Mouse (Mus musculus) midbrain, embryonic 12.5 days (tissue): ENCODE data around the gene Pum2. TPM values are rescaled to one million over a fixed set of nuclear protein-coding genes. Genes with fewer than 3 reads are reported as not detected.

ENCODE experiments used
- ATAC-seq: fragments of 200-750 bp; cut with Nextera tagmentation; 2 replicates; pipeline ENCODE4 v1.8.0; 2017; ENCODE audit warnings: low read depth, moderate TSS enrichment, moderate library complexity; ENCODE audit not compliant: low FRiP score
- H3K27ac ChIP-seq: fragments of 300-500 bp; sonication (generic); replicated peaks from 2 replicates; pipeline ENCODE4 v1.5.1; 2016; ENCODE audit warnings: mild to moderate bottlenecking
- H3K27me3 ChIP-seq: fragments of 300-500 bp; sonication (generic); 2 replicates; pipeline ENCODE4 v1.6.1; 2016; ENCODE audit warnings: mild to moderate bottlenecking
- H3K36me3 ChIP-seq: fragments of 300-500 bp; sonication (generic); 2 replicates; pipeline ENCODE4 v1.6.1; 2016
- H3K4me1 ChIP-seq: fragments of 300-500 bp; sonication (generic); 2 replicates; pipeline ENCODE4 v1.6.1; 2016
- H3K4me2 ChIP-seq: fragments of 300-500 bp; sonication (generic); replicated peaks from 2 replicates; pipeline ENCODE4 v1.6.1; 2016; ENCODE audit warnings: mild to moderate bottlenecking, moderate library complexity
- H3K4me3 ChIP-seq: fragments of 300-500 bp; sonication (generic); 2 replicates; pipeline ENCODE4 v1.5.1; 2016; ENCODE audit warnings: mild to moderate bottlenecking
- H3K9ac ChIP-seq: fragments of 300-500 bp; sonication (generic); replicated peaks from 2 replicates; pipeline ENCODE4 v1.6.1; 2016; ENCODE audit warnings: mild to moderate bottlenecking, moderate library complexity
- H3K9me3 ChIP-seq: fragments of 300-500 bp; sonication (generic); 2 replicates; pipeline ENCODE4 v1.6.1; 2016; ENCODE audit warnings: mild to moderate bottlenecking
- WGBS: fragments of 180-500 bp; shearing (Covaris S2); methylation state at CpG from one replicate; pipeline ENCODE4 v1.1.7; 2016; 5-methylcytosine and 5-hydroxymethylcytosine counted together
- polyA plus RNA-seq: library from polyadenylated mRNA; unstranded; fragments of >200 nt; fragmentation: Nextera tagmentation; extraction: Ambion mirVana; gene quantifications from 2 replicates; pipeline ENCODE4 v1.2.1, GENCODE M21; 2016

Gene Pum2
- polyA plus RNA-seq, 1 experiment from 2014 or later, result 73.3 TPM

- Histone ChIP-seq H3K9me3 (no peaks in the 10 kb centered on the region), H3K4me1 (peaks cover 3% of the 10 kb centered on the region; the same call in 1 of the 2 replicates), H3K36me3 (no peaks in the 10 kb centered on the region), H3K4me3 (no peak overlapping the region), H3K27me3 (no peaks in the 10 kb centered on the region), H3K9ac (no peak overlapping the region), H3K27ac (no peak overlapping the region), H3K4me2 (no peak overlapping the region)
- no peak for ATAC-seq
- 87% methylated on average over 9 of the region's 9 CpGs for WGBS
Measured at GRCm38 (mm10) chr12:8781681-8782378, 107.9 kb downstream of the Pum2 start.

GRCm38 (mm10) chr12:8782565-8782964, 108.6 kb downstream of the Pum2 start:
- Histone ChIP-seq H3K36me3 (no peaks in the 10 kb centered on the region), H3K27me3 (no peaks in the 10 kb centered on the region), H3K4me2 (no peak overlapping the region), H3K27ac (no peak overlapping the region), H3K9me3 (no peaks in the 10 kb centered on the region), H3K4me3 (no peak overlapping the region), H3K4me1 (peaks cover 3% of the 10 kb centered on the region; the same call in 1 of the 2 replicates), H3K9ac (no peak overlapping the region)
- ATAC-seq, result no peak
- 87% methylated on average over 3 of the region's 3 CpGs for WGBS

DNA sequence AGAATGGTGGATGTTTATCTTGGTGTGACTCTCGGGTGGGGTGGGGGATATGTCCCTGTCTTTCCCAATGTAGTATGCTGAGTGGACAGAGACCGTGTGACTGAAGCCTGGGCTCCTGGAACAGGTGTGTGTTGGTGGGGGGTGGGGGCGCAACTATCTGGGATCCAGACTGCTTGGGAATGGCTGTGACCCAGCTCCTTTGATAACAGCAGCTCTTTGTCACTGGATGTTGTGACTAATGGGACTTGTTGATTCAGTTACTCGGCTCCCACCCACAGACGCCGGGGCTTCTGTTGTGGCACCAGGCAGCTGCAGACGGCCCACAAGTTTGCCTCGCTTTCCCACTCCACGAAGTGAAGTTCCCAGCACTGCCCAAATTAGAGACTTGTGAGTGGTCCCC, 110.3 kb downstream of the Pum2 start:
- H3K4me1 ChIP-seq, result peaks cover 8% of the 10 kb centered on the region
- ATAC-seq, result no peak

DNA sequence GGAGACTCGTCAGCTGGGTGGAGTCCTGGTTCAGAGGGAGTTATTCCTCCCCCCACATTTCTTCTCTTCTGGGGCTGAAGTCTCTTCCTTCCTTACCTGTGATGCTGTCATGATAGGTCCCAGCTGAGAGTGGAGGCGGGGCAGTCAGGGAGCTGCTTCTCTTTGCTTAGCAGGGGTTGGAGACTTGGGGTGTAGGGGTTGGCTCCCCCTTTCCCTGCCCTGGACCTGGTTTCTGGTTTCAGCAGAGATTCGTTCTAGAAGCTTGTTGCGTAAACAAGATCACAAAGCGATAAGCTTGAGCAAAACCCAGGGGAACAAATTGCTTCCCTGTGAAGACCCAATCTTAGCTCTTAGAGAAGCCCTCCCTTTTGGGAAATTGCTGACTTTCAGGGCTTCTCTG, 112.5 kb downstream of the Pum2 start:
- Histone ChIP-seq H3K27ac (no peak overlapping the region), H3K4me2 (no peak overlapping the region), H3K9me3 (no peaks in the 10 kb centered on the region), H3K4me1 (peaks cover 6% of the 10 kb centered on the region), H3K4me3 (no peak overlapping the region), H3K27me3 (no peaks in the 10 kb centered on the region), H3K9ac (no peak overlapping the region), H3K36me3 (peaks cover 21% of the 10 kb centered on the region)
- WGBS, result 88% methylated on average over 5 of the region's 5 CpGs
- ATAC-seq, result no peak

More for the DNA sequence above, 110.3 kb downstream of the Pum2 start:
- Histone ChIP-seq H3K9ac (no peak overlapping the region), H3K36me3 (no peaks in the 10 kb centered on the region), H3K9me3 (no peaks in the 10 kb centered on the region), H3K4me2 (no peak overlapping the region), H3K4me3 (no peak overlapping the region), H3K27ac (no peak overlapping the region), H3K27me3 (no peaks in the 10 kb centered on the region)
- WGBS, result 90% methylated on average over 9 of the region's 9 CpGs

- WGBS, result 90% methylated on average over 12 of the region's 12 CpGs
- no peak overlapping the region for H3K9ac ChIP-seq
- H3K27me3 ChIP-seq, result no peaks in the 10 kb centered on the region
- no peak for ATAC-seq
- H3K4me2 ChIP-seq, result no peak overlapping the region
- peaks cover 6% of the 10 kb centered on the region for H3K4me1 ChIP-seq
- no peaks in the 10 kb centered on the region for H3K9me3 ChIP-seq
- H3K27ac ChIP-seq, result no peak overlapping the region
- no peak overlapping the region for H3K4me3 ChIP-seq
- peaks cover 28% of the 10 kb centered on the region for H3K36me3 ChIP-seq
Measured at GRCm38 (mm10) chr12:8786984-8787730, 113.2 kb downstream of the Pum2 start.

GRCm38 (mm10) chr12:8788469-8788868, 114.5 kb downstream of the Pum2 start:
- H3K4me3 ChIP-seq, result no peak overlapping the region
- H3K9ac ChIP-seq, result no peak overlapping the region
- no peak overlapping the region for H3K4me2 ChIP-seq
- peaks cover 41% of the 10 kb centered on the region for H3K36me3 ChIP-seq
- H3K9me3 ChIP-seq, result no peaks in the 10 kb centered on the region
- WGBS, result 28% methylated on average over 3 of the region's 3 CpGs
- ATAC-seq, result no peak
- H3K27me3 ChIP-seq, result no peaks in the 10 kb centered on the region
- H3K4me1 ChIP-seq, result peaks cover 6% of the 10 kb centered on the region
- H3K27ac ChIP-seq, result no peak overlapping the region

DNA sequence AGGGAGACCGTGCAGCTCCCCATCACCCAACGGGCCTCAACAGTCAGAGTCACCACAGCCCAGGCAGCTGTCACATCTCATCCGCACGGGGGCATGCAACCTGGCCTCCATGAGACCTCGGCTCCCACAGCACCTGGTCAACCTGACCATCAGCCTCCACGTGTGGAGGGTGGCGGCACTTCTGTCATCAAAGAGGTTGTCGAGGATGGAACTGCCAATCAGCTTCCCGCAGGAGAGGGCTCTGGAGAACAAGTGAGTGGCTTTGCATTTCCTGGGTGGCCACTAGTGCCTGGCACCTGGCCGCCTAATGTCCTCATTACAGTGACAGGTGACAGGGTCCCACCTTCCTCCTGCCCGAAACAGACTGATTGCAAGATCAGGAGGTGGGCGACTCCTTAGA, 116.7 kb downstream of the Pum2 start:
- H3K36me3 ChIP-seq, result peaks cover 58% of the 10 kb centered on the region
- peaks cover 6% of the 10 kb centered on the region for H3K4me1 ChIP-seq
- no peak overlapping the region for H3K27ac ChIP-seq
- no peak for ATAC-seq
- no peak overlapping the region for H3K4me2 ChIP-seq
- no peak overlapping the region for H3K4me3 ChIP-seq
- H3K27me3 ChIP-seq, result no peaks in the 10 kb centered on the region
- H3K9me3 ChIP-seq, result no peaks in the 10 kb centered on the region
- H3K9ac ChIP-seq, result no peak overlapping the region
- WGBS, result 91% methylated on average over 12 of the region's 12 CpGs

- no peak overlapping the region for H3K4me3 ChIP-seq
- peaks cover under 1% of the 10 kb centered on the region; the same call in 1 of the 2 replicates for H3K4me1 ChIP-seq
- 95% methylated on average over 2 of the region's 2 CpGs for WGBS
- ATAC-seq, result no peak
- H3K36me3 ChIP-seq, result peaks cover 58% of the 10 kb centered on the region
- H3K27ac ChIP-seq, result no peak overlapping the region
- no peaks in the 10 kb centered on the region for H3K27me3 ChIP-seq
- no peak overlapping the region for H3K9ac ChIP-seq
- H3K4me2 ChIP-seq, result no peak overlapping the region
- no peaks in the 10 kb centered on the region for H3K9me3 ChIP-seq
Measured at GRCm38 (mm10) chr12:8793410-8794051, 119.6 kb downstream of the Pum2 start.

GRCm38 (mm10) chr12:8797936-8798335, 124.0 kb downstream of the Pum2 start:
- WGBS, result 89% methylated on average over 7 of the region's 7 CpGs

DNA sequence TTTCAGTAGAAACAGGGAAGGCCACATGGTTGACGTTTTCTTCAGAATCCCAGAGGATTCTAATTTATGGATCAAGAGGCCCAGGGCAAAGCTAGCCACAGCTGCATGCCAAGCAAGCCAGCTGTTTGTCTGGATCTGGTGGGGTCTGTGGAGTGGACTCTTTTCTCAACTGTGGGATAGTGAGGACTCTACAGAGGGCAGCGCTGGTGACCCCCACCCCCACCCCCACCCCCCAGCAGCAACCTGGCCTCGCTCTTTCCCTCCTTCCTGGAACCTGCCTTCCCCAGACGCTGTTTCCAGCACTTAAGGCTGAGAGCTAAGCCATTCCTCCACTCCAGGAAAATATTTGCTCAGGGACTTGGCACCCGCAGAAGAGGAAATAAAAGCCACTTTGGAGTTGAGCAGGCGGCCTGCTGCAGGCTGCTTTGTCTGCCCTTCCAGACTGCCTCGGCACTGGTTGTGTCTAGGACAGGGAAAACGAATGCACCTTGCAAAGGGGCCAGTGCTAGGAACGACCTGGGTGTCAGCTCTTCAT, 124.6 kb downstream of the Pum2 start:
- H3K9ac ChIP-seq, result no peak overlapping the region
- H3K4me3 ChIP-seq, result no peak overlapping the region
- no peaks in the 10 kb centered on the region for H3K4me1 ChIP-seq
- no peaks in the 10 kb centered on the region for H3K27me3 ChIP-seq
- WGBS, result 69% methylated on average over 9 of the region's 9 CpGs
- ATAC-seq, result no peak
- H3K9me3 ChIP-seq, result no peaks in the 10 kb centered on the region
- H3K27ac ChIP-seq, result no peak overlapping the region
- peaks cover 17% of the 10 kb centered on the region for H3K36me3 ChIP-seq
- H3K4me2 ChIP-seq, result no peak overlapping the region

More at GRCm38 (mm10) chr12:8797936-8798335, 124.0 kb downstream of the Pum2 start:
- Histone ChIP-seq H3K27me3 (no peaks in the 10 kb centered on the region), H3K9ac (no peak overlapping the region), H3K4me1 (no peaks in the 10 kb centered on the region), H3K27ac (no peak overlapping the region), H3K9me3 (no peaks in the 10 kb centered on the region), H3K36me3 (peaks cover 23% of the 10 kb centered on the region), H3K4me3 (no peak overlapping the region), H3K4me2 (no peak overlapping the region)
- no peak for ATAC-seq
